Mouse (Mus musculus) heart, embryonic 16.5 days (tissue): ENCODE measurements around the gene Erbb4. TPM values are rescaled to one million over a fixed set of nuclear protein-coding genes. Genes with fewer than 3 reads are reported as not detected.
"Not testable (repeated sequence)": the region's sequence is repeated elsewhere in the genome, so short reads cannot be mapped to it uniquely, and the experiment has no call there.

Experiments
- ATAC-seq: fragments of 200-750 bp; cut with Nextera tagmentation; replicated peaks from 2 replicates; pipeline ENCODE4 v1.8.0; 2017; ENCODE audit warnings: moderate number of reproducible peaks; ENCODE audit not compliant: insufficient read depth, low FRiP score; ENCODE audit errors: extremely low read depth
- H3K27ac ChIP-seq: fragments of 300-500 bp; sonication (generic); 2 replicates; pipeline ENCODE4 v1.5.1; 2014; ENCODE audit warnings: mild to moderate bottlenecking, low read length, control low read depth, moderate library complexity
- H3K27me3 ChIP-seq: fragments of 300-500 bp; sonication (generic); 2 replicates; pipeline ENCODE4 v1.6.1; 2014; ENCODE audit warnings: low read length, mixed read lengths; ENCODE audit not compliant: control insufficient read depth, insufficient read depth
- H3K36me3 ChIP-seq: fragments of 300-500 bp; sonication (generic); 2 replicates; pipeline ENCODE4 v1.6.1; 2014; ENCODE audit not compliant: control insufficient read depth, insufficient read depth
- H3K4me1 ChIP-seq: fragments of 300-500 bp; sonication (generic); 2 replicates; pipeline ENCODE4 v1.6.1; 2014; ENCODE audit warnings: low read length, mixed read lengths; ENCODE audit not compliant: control insufficient read depth, insufficient read depth
- H3K4me2 ChIP-seq: fragments of 300-500 bp; sonication (generic); 2 replicates; pipeline ENCODE4 v1.6.1; 2014; ENCODE audit warnings: low read depth, mild to moderate bottlenecking, control low read depth, low read length
- H3K4me3 ChIP-seq: fragments of 300-500 bp; sonication (generic); 2 replicates; pipeline ENCODE4 v1.5.1; 2014; ENCODE audit warnings: mild to moderate bottlenecking, control low read depth, low read length
- H3K9ac ChIP-seq: fragments of 300-500 bp; sonication (generic); 2 replicates; pipeline ENCODE4 v1.6.1; 2014; ENCODE audit warnings: low read length, control low read depth
- H3K9me3 ChIP-seq: fragments of 300-500 bp; sonication (generic); replicated peaks from 2 replicates; pipeline ENCODE4 v1.6.1; 2016; ENCODE audit warnings: low read length; ENCODE audit not compliant: control insufficient read depth
- WGBS: fragments of 180-500 bp; shearing (Covaris S2); extraction: QIAGEN DNeasy Blood & Tissue Kit; methylation state at CpG from one replicate; pipeline ENCODE4 v1.1.7; 2014; 5-methylcytosine and 5-hydroxymethylcytosine counted together
- polyA plus RNA-seq: library from polyadenylated mRNA; unstranded; fragments of >200 nt; fragmentation: Nextera tagmentation; extraction: Ambion mirVana; gene quantifications from 2 replicates; pipeline ENCODE4 v1.2.1, GENCODE M21; 2015

Gene Erbb4
- polyA plus RNA-seq, 1 experiment from 2014 or later = 6.2 TPM

DNA sequence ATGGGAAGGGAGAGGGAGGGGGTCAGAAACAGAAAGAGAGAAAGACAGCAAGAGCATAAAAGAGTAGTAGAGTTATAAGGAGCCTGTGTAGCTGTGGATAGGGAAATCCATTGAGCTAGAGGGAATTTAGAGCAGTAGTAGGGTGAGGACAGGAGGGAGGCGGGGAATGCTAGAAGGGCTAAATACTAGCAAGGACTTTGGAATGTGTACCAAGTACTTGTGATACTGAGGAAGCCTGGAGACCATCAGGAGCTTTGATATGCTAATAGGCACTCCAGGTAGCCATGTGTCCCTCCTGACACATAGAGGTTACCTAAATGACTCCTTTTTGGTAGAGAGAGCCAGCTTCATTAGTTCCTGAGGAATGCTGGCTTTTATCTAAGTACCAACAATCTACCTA lies 327.8 kb downstream of the Erbb4 start:
- 26% methylated on average over 1 of the region's 1 CpGs for WGBS
- Histone ChIP-seq H3K4me3 (peak overlapping the region; percentile 35), H3K4me2 (peak overlapping the region; percentile 54), H3K4me1 (peaks cover 10% of the 10 kb centered on the region; the same call in 1 of the 2 replicates), H3K36me3 (no peaks in the 10 kb centered on the region), H3K9ac (no peak overlapping the region), H3K9me3 (no peaks in the 10 kb centered on the region), H3K27ac (peak overlapping the region; percentile 83), H3K27me3 (no peaks in the 10 kb centered on the region)
- peak; percentile 58; the same call in 1 of the 2 replicates for ATAC-seq

DNA sequence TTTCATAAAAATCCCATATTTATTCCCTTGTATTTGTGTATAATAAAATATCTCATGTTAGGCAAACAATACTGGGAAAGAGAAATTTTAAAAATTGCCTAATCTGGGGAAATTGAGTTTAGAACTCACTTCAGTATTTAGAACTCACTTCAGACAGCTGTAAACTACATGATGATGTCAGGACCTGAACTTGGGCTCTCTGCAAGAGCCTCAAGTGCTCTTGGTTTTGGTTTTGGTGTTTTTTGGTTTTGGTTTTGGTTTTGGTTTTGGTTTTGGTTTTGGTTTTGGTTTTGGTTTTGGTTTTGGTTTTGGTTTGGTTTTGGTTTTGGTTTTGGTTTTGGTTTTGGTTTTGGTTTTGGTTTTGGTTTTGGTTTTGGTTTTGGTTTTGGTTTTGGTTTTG lies 341.8 kb downstream of the Erbb4 start:
- not testable (repeated sequence) for H3K4me3 ChIP-seq, H3K27me3 ChIP-seq, H3K9ac ChIP-seq, H3K4me2 ChIP-seq, H3K4me1 ChIP-seq, ATAC-seq, H3K27ac ChIP-seq, H3K36me3 ChIP-seq, H3K9me3 ChIP-seq

DNA sequence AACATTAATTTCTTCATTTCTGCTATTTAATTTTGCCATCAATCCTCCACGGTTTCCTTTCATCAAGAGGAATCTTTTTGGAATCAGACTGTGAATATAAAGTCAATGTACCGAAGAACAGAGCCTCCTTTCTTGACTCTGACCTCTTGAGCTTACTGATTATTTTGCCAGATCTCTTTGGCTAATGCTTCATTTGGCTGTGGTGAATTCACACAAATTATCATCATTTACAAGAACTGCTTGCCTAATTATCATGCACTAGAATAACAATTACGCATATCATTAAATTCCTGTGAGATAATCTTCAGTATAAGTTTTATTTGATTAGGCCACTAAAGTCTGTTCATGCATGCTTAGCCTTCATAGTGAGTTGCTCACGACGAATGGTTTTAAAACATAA lies 345.4 kb downstream of the Erbb4 start:
- Histone ChIP-seq H3K4me2 (no peak overlapping the region), H3K4me1 (no peaks in the 10 kb centered on the region), H3K36me3 (no peaks in the 10 kb centered on the region), H3K4me3 (no peak overlapping the region), H3K9ac (no peak overlapping the region), H3K9me3 (no peaks in the 10 kb centered on the region), H3K27ac (no peak overlapping the region), H3K27me3 (no peaks in the 10 kb centered on the region)
- no peak for ATAC-seq
- 78% methylated on average over 5 of the region's 5 CpGs for WGBS

DNA sequence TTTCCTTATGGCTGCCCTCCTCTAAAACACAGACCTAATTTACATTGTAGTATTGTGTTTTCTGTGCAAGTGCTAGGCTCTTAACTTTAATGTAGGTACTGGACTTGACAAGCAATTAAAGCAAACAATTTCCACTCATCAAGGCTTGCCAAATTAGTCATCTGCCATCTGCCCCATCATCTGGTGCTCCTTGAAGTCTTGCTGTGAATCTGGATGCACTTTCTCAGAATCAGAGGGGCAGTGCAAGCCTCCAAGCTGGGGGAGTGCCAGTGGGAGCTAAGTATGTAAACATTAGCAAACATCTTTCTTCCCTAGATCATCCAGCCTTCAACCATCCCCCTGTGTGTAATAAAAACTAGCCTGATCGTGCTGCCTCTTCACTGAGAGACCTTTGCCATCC lies 358.9 kb downstream of the Erbb4 start:
- Histone ChIP-seq H3K27ac (no peak overlapping the region), H3K4me2 (no peak overlapping the region), H3K27me3 (no peaks in the 10 kb centered on the region), H3K4me1 (no peaks in the 10 kb centered on the region), H3K4me3 (no peak overlapping the region), H3K36me3 (no peaks in the 10 kb centered on the region), H3K9ac (no peak overlapping the region), H3K9me3 (no peaks in the 10 kb centered on the region)
- ATAC-seq = no peak
- WGBS = 46% methylated on average over 1 of the region's 1 CpGs

DNA sequence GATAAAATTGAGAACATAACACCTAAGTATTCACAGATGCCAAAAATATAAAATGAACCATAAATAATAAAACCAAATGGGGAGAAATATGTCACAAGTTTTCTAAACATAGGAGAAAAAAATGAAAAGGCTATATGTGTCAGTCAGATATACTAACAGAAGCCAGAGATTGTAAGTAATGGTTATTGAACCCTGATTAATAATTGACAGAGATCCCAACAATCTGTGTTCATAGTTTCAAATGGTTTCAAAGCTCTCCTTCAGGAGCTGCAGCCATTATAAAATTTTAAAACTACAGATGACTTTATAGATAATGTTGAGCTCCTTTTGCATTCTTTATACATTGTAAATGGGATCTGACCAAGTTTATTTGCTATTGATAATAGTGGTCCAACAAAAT lies 426.4 kb downstream of the Erbb4 start:
- Histone ChIP-seq H3K36me3 (no peaks in the 10 kb centered on the region), H3K4me3 (no peak overlapping the region), H3K4me1 (no peaks in the 10 kb centered on the region), H3K9me3 (no peaks in the 10 kb centered on the region), H3K9ac (no peak overlapping the region), H3K27me3 (no peaks in the 10 kb centered on the region), H3K4me2 (no peak overlapping the region), H3K27ac (no peak overlapping the region)
- no peak for ATAC-seq

DNA sequence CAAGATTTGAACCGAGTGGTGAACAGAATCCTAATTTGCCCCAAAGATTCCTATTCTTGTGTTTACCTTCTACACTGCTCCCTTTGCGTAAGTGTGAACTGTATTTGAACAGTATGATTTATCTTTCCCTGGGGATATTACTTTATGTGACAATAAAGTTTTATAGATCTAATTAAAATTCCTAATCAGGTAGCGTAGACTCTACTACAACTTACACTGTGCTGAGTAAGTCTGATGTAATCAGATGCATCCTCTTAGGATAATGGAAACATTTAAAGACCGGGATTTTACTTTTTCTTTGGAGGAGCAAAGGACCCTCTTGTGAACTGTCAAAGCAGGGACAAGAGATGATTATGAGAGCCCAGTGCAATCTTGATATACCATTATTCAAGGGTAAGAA lies 433.2 kb downstream of the Erbb4 start:
- Histone ChIP-seq H3K27me3 (no peaks in the 10 kb centered on the region), H3K9me3 (no peaks in the 10 kb centered on the region), H3K27ac (no peak overlapping the region), H3K4me1 (no peaks in the 10 kb centered on the region), H3K9ac (no peak overlapping the region), H3K4me2 (no peak overlapping the region), H3K4me3 (no peak overlapping the region), H3K36me3 (no peaks in the 10 kb centered on the region)
- ATAC-seq = no peak
- WGBS = 89% methylated on average over 4 of the region's 4 CpGs

DNA sequence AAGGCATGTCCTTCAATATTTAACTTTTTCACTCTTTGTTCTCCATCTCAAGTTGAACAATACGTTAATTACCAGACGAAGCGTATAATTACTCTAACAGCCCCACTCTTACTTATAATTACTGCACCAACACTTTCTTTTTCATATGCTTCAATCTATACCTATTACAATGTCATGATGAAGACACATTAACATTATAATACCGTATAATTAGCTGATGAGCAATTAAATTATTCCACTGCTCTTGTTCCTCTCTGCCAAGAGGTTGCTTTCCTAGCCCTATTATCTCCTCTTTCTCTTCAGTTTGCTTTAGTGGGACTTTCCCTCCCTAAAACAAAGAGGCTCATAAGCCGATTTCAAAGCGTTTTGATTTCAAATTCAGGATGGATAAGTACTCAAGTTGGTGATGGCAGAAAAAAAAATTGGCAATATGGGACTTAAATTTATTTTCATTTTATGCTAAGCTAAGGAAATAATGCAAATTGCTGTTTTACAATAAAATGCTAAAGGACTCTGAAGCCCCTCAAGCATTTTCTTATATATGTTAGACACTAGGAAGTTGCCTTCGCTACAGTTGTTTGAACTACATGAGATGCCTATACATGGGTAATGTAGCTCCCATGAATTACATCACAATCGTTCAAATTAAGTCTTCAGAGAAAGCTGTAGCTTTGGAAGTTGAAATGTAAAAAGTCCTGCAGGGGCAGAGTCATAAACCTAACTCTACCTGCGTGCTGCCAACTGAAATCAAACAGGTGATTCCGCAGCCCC lies 440.8 kb downstream of the Erbb4 start:
- Histone ChIP-seq H3K4me2 (no peak overlapping the region), H3K36me3 (no peaks in the 10 kb centered on the region), H3K27ac (no peak overlapping the region), H3K4me1 (peaks cover 3% of the 10 kb centered on the region; the same call in 1 of the 2 replicates), H3K27me3 (no peaks in the 10 kb centered on the region), H3K4me3 (no peak overlapping the region), H3K9me3 (no peaks in the 10 kb centered on the region), H3K9ac (no peak overlapping the region)
- ATAC-seq = no peak
- WGBS = 91% methylated on average over 10 of the region's 10 CpGs

DNA sequence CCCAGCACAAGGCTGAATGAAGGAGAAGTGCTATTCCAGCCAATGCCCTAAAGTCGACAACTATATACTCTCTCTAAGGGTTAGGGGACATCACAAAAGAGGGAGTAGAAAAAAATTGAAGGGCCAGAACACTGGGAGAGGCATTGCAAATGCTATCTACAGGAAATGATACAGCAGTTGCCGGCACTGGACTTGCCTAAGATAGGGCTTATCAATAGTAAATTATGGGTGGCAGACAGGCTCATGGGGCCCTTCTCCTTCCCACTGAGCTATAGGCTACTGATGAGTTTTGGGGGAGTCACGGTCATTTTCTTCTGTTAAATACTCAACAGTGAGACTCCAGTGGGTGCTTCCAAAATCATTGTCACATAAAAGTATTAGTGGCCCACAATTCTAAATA lies 517.4 kb downstream of the Erbb4 start:
- 66% methylated on average over 3 of the region's 3 CpGs for WGBS
- Histone ChIP-seq H3K4me2 (no peak overlapping the region), H3K9me3 (no peaks in the 10 kb centered on the region), H3K27me3 (no peaks in the 10 kb centered on the region), H3K9ac (no peak overlapping the region), H3K27ac (no peak overlapping the region), H3K4me1 (no peaks in the 10 kb centered on the region), H3K36me3 (no peaks in the 10 kb centered on the region), H3K4me3 (no peak overlapping the region)
- ATAC-seq = no peak

DNA sequence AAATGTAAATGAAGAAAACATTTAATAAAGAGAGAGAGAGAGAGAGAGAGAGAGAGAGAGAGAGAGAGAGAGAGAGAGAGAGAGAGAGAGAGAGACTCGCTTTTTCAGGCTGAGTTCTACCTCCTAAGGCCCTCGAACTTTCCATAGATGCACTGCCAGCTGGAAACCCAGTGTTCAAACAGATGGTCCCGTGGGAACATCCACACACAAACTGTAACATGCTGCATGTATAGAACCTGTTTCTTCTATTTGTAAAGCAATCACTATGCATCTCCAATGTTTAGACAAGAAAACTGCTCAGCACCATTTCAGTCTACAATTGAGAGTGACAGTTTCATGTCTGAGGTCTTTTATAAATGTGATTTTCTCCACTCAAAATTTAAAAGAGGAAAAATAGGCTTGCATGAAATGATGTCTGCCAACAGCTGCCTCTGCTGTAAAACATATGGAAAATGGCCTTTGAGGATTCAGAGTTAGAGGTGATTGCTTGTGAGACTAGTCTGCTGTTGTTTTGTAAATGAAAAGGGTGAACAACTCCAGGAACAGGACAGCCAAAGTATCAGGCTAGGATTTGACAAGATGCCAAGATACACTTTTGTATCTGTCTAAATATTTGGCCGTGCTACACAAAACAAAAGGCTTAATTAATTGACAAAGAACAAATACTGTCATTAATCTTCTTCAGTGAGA lies 533.9 kb downstream of the Erbb4 start:
- Histone ChIP-seq H3K4me1 (peaks cover 4% of the 10 kb centered on the region), H3K4me2 (no peak overlapping the region), H3K27ac (no peak overlapping the region), H3K27me3 (no peaks in the 10 kb centered on the region), H3K9me3 (no peaks in the 10 kb centered on the region), H3K9ac (no peak overlapping the region), H3K36me3 (no peaks in the 10 kb centered on the region), H3K4me3 (no peak overlapping the region)
- no peak for ATAC-seq
- WGBS = 63% methylated on average over 4 of the region's 4 CpGs
